Mouse (Mus musculus) liver, embryonic 14.5 days (tissue): ENCODE data around the gene Slc35e2. TPM values are rescaled to one million over a fixed set of nuclear protein-coding genes. Genes with fewer than 3 reads are reported as not detected.

Experiments used
- ATAC-seq: fragments of 200-750 bp; cut with Nextera tagmentation; 2 replicates; pipeline ENCODE4 v1.8.0; 2017; ENCODE audit warnings: moderate number of reproducible peaks, mild to moderate bottlenecking, moderate library complexity; ENCODE audit not compliant: insufficient read depth
- DNase-seq, 3 experiments: peaks; one replicate each; pipeline ENCODE4 v3.0.0-alpha.2; 2012 to 2013; ENCODE audit warnings: low read depth in 3 of 3, low spot score in 3 of 3
- H3K27ac ChIP-seq: fragments of 300-500 bp; sonication (generic); 2 replicates; pipeline ENCODE4 v1.5.1; 2014; ENCODE audit warnings: moderate library complexity, mild to moderate bottlenecking, control low read depth, inconsistent platforms
- H3K27me3 ChIP-seq: fragments of 300-500 bp; sonication (generic); 2 replicates; pipeline ENCODE4 v1.6.1; 2014; ENCODE audit warnings: mild to moderate bottlenecking, low read length, moderate library complexity; ENCODE audit not compliant: control insufficient read depth, insufficient read depth
- H3K36me3 ChIP-seq: fragments of 300-500 bp; sonication (generic); replicated peaks from 2 replicates; pipeline ENCODE4 v1.6.1; 2014; ENCODE audit warnings: low read depth; ENCODE audit not compliant: control insufficient read depth, insufficient read depth
- H3K4me1 ChIP-seq, 2 experiments: fragments of 200-500 bp in 1 of 2; fragments of 300-500 bp in 1 of 2; sonication (generic) in 1 of 2; replicated peaks; 2 replicates each; pipeline ENCODE4 v1.6.1; 2012 to 2014; ENCODE audit warnings: antibody characterized with exemption in 1 of 2, inconsistent platforms in 1 of 2, low read length in 1 of 2; ENCODE audit not compliant: control insufficient read depth in 2 of 2, insufficient read depth in 2 of 2
- H3K4me2 ChIP-seq: fragments of 300-500 bp; sonication (generic); 2 replicates; pipeline ENCODE4 v1.6.1; 2014; ENCODE audit warnings: low read depth, mild to moderate bottlenecking, control low read depth, moderate library complexity
- H3K4me3 ChIP-seq, 2 experiments: fragments of 200-500 bp in 1 of 2; fragments of 300-500 bp in 1 of 2; sonication (generic) in 1 of 2; 2 replicates each; pipeline ENCODE4 v1.5.1; 2012 to 2014; ENCODE audit warnings: low read depth in 2 of 2, low read length in 2 of 2, mild to moderate bottlenecking in 2 of 2, control low read depth in 1 of 2, inconsistent platforms in 1 of 2, moderate library complexity in 1 of 2; ENCODE audit not compliant: insufficient read depth in 1 of 2
- H3K9ac ChIP-seq: fragments of 300-500 bp; sonication (generic); replicated peaks from 2 replicates; pipeline ENCODE4 v1.6.1; 2014; ENCODE audit warnings: mild to moderate bottlenecking, control low read depth, moderate library complexity
- H3K9me3 ChIP-seq: fragments of 300-500 bp; sonication (generic); 2 replicates; pipeline ENCODE4 v1.6.1; 2016; ENCODE audit warnings: low read length, mixed read lengths; ENCODE audit not compliant: control insufficient read depth
- CTCF ChIP-seq: IDR thresholded peaks from 2 replicates; pipeline ENCODE4 v1.5.1; 2016; ENCODE audit warnings: antibody characterized with exemption, low read depth, control low read depth
- EP300 ChIP-seq: IDR thresholded peaks from 2 replicates; pipeline ENCODE4 v1.6.1; 2016; ENCODE audit warnings: antibody characterized with exemption, low read depth
- WGBS: fragments of 180-500 bp; shearing (Covaris S2); extraction: QIAGEN DNeasy Blood & Tissue Kit; methylation state at CpG from one replicate; pipeline ENCODE4 v1.1.7; 2014; ENCODE audit not compliant: insufficient replicate concordance; 5-methylcytosine and 5-hydroxymethylcytosine counted together
- polyA plus RNA-seq, 2 experiments: library from polyadenylated mRNA; depleted of rRNA in 1 of 2; stranded (reverse) in 1 of 2; unstranded in 1 of 2; fragments of >200 nt; fragmentation: Nextera tagmentation in 1 of 2; extraction: Ambion mirVana in 1 of 2; gene quantifications; 2 replicates each; pipeline versions ENCODE4 v1.2.1 to v1.2.3; 2012 to 2014

Gene Slc35e2
- polyA plus RNA-seq, 2 experiments = 4.1 to 6.7 TPM

- Histone ChIP-seq H3K27me3 (no peaks in the 10 kb centered on the region), H3K27ac (no peak overlapping the region), H3K36me3 (peaks cover 3% of the 10 kb centered on the region; the same call in 1 of the 2 replicates), H3K9ac (no peak overlapping the region), H3K9me3 (no peaks in the 10 kb centered on the region), H3K4me1 (peaks cover 0 to 3% of the 10 kb centered on the region in 2 experiments; a peak in 1 of 4 replicates), H3K4me3 (no peak overlapping the region), H3K4me2 (no peak overlapping the region)
- TF ChIP-seq CTCF = no peak
- no peak for TF ChIP-seq EP300
- no peak for DNase-seq
- WGBS = 80% methylated on average over 9 of the region's 9 CpGs
- no peak for ATAC-seq
These were observed 24.1 kb upstream of the Slc35e2 start for GRCm38 (mm10) chr4:155577132-155577531.

- H3K9ac ChIP-seq = no peak overlapping the region
- ATAC-seq (no peak), DNase-seq (no peak)
- H3K4me3 ChIP-seq = no peak overlapping the region
- no peaks in the 10 kb centered on the region for H3K27me3 ChIP-seq
- no peak overlapping the region for H3K4me2 ChIP-seq
- no peaks in the 10 kb centered on the region for H3K9me3 ChIP-seq
- no peak for TF ChIP-seq EP300
- no peak for TF ChIP-seq CTCF
- WGBS = 58% methylated on average over 5 of the region's 5 CpGs
- H3K27ac ChIP-seq = no peak overlapping the region
- H3K4me1 ChIP-seq = peaks cover 0 to 3% of the 10 kb centered on the region in 2 experiments; a peak in 1 of 4 replicates
- peaks cover 3% of the 10 kb centered on the region; the same call in 1 of the 2 replicates for H3K36me3 ChIP-seq
These were observed 23.5 kb upstream of the Slc35e2 start for GRCm38 (mm10) chr4:155577741-155578140.

DNA sequence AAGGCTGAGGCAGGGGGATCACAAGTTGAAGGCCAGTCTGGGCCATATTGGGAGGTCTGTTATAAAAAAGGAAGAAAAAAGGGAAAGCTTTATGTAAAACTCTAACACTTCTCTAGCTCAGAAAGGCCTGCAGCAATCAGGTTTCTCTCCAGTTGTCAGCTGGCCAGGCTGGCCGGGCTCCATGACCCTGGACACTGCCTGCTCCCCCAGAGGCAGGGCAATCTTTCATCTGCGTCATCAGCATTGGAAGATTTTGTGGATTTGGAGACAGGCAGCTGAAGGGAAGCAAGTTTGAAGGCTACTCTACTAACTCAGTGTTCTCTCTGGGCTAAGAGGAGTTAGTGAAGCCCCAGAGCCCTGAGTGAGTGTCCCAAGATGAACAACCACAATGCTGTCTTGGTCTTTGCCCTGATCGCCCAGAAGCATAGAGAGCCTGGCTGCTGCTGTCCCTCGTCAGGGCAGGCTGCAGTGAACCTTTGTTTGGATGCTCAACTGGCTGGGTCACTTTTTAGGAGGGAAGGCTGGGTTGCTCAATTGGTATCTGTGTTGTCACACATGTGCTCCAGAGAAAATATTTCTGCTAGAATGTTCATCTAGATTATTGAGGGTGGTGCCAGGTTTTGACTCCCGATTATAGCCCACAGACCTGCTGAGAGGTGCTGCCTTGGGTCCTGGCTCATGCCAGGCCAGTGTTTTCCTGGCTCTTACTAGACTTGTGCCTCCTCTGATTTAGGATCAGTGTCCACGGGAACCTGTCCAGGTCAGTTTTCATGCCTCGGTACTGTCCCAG lies 22.7 kb upstream of the Slc35e2 start:
- Histone ChIP-seq H3K9ac (no peak overlapping the region), H3K27me3 (no peaks in the 10 kb centered on the region), H3K4me2 (no peak overlapping the region), H3K4me1 (no peaks in the 10 kb centered on the region; a peak in 1 of 4 replicates), H3K36me3 (peaks cover 3% of the 10 kb centered on the region; the same call in 1 of the 2 replicates), H3K9me3 (no peaks in the 10 kb centered on the region), H3K27ac (no peak overlapping the region), H3K4me3 (no peak overlapping the region)
- DNase-seq (no peak), ATAC-seq (no peak)
- TF ChIP-seq EP300 (no peak), CTCF (no peak)
- 69% methylated on average over 7 of the region's 7 CpGs for WGBS

DNA sequence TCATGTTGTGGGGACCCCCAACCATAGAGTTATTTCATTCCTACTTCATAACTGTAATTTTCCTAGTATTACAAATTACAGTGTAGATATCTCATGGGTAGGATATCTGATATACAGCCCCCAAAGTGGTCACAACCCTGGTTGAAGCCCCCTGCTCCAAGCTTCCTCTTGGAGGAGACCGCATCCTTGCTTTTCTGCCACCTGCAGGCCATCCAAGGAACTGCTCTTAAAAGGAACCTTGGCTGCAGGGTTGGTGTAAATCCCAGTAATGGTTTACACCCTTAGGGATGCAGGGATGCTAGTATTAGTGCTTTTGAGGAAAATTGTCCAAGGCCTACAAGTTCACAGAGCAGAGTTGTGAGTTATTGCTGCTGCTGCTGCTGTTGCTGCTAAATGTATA lies 20.8 kb upstream of the Slc35e2 start:
- DNase-seq (no peak), ATAC-seq (no peak)
- TF ChIP-seq CTCF (peak; percentile 86), EP300 (no peak)

GRCm38 (mm10) chr4:155582279-155582905 lies 18.8 kb upstream of the Slc35e2 start:
- ATAC-seq = no peak
- Histone ChIP-seq H3K27ac (no peak overlapping the region), H3K4me1 (no peaks in the 10 kb centered on the region), H3K4me3 (no peak overlapping the region), H3K9me3 (no peaks in the 10 kb centered on the region), H3K9ac (no peak overlapping the region), H3K4me2 (no peak overlapping the region), H3K36me3 (peaks cover 8% of the 10 kb centered on the region), H3K27me3 (no peaks in the 10 kb centered on the region)
- TF ChIP-seq CTCF = no peak
- TF ChIP-seq EP300 = no peak
- 70% methylated on average over 6 of the region's 6 CpGs for WGBS
- no peak for DNase-seq

More for the DNA sequence above, 20.8 kb upstream of the Slc35e2 start:
- H3K27me3 ChIP-seq = no peaks in the 10 kb centered on the region
- no peak overlapping the region for H3K27ac ChIP-seq
- no peak overlapping the region for H3K4me2 ChIP-seq
- no peaks in the 10 kb centered on the region for H3K9me3 ChIP-seq
- WGBS = 23% methylated on average over 1 of the region's 1 CpGs
- H3K9ac ChIP-seq = no peak overlapping the region
- no peaks in the 10 kb centered on the region for H3K4me1 ChIP-seq
- H3K36me3 ChIP-seq = peaks cover 11% of the 10 kb centered on the region
- no peak overlapping the region for H3K4me3 ChIP-seq
